Mouse (Mus musculus) spleen, adult 2 months (tissue): Measurements from ENCODE around the gene Rpl31.
A peak's percentile ranks its signal among the peaks of the same experiment; 100 is the strongest.

Experiments used
- CTCF ChIP-seq: fragments of 200-500 bp; IDR thresholded peaks from 2 replicates; pipeline ENCODE4 v1.5.1; 2011; ENCODE audit warnings: mild to moderate bottlenecking, inconsistent platforms; ENCODE audit not compliant: insufficient read depth, insufficient read length, insufficient replicate concordance; ENCODE audit errors: extremely low read depth
- POLR2A ChIP-seq: fragments of 200-500 bp; IDR thresholded peaks from 2 replicates; pipeline ENCODE4 v1.6.1; 2011; ENCODE audit warnings: low read depth, low read length, inconsistent platforms

DNA sequence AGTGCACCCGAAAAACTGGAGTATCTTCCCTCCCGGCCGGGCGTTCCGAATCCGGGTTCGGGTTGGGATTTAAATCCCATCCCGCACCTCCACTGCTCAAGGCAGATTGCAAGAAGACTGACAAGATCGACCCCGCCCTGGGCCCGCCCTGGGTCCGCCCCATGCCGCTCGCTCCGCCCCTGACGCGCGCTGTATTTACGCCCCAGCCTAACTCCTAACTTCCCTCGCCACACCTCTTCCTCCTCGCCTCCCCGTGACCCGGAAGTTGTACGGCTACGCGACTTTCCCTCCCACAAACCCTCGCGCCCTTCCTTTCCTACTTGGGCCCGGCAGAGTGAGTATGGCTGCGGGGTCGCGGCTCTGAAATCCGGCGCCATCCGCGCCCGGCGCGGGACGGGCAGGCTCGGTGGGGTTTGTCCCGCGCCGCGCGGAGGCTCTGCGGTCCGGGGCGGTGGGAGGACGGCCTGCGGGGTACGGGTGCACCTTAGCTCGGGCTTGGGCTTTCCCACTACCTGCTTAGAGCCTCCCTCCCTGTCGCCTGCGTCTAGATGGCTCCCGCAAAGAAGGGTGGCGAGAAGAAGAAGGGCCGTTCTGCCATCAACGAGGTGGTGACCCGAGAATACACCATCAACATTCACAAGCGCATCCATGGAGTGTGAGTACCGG, at the start of gene Rpl31:
- TF ChIP-seq POLR2A (peak; percentile 30; the same call in 1 of the 2 replicates), CTCF (no peak)
